8 mouse cellular contexts compared by ENCODE assay signal in genomic region chr10:81496969-81497368, GRCm38 (mm10). TPM values are rescaled to one million over a fixed set of nuclear protein-coding genes. Genes with fewer than 3 reads are reported as not detected.
DNase-seq lines count a peak whose midpoint lies in the region; ATAC-seq and TF ChIP-seq lines count a peak whose summit lies in the region.

No protein-coding gene starts in this region.

- peaks cover 32% of the 10 kb centered on the region for H3K79me2 ChIP-seq in C2C12 (ENCODE audit: control insufficient read depth, insufficient read depth)

- no peak overlapping the region for H3ac ChIP-seq in C2C12 (ENCODE audit: control insufficient read depth, insufficient read length, low read depth)

- H3K27me3 ChIP-seq in C2C12 (ENCODE audit: control insufficient read depth, insufficient read depth, insufficient read length) = no peaks in the 10 kb centered on the region
- H3K27me3 ChIP-seq in forebrain, embryonic 13.5 days = no peaks in the 10 kb centered on the region
- no peaks in the 10 kb centered on the region for H3K27me3 ChIP-seq in liver, embryonic 13.5 days

- ATAC-seq in forebrain, embryonic 13.5 days = 0 out of 2 replicates have a peak, but pooled peaks have one; percentile 1
- no peak for ATAC-seq in liver, embryonic 13.5 days (ENCODE audit: low read depth)

- H3K4me3 ChIP-seq in gastrocnemius, adult 2 months = peak overlapping the region; percentile 91
- H3K4me3 ChIP-seq in C2C12 (ENCODE audit: insufficient read depth, poor library complexity, severe bottlenecking) = peak overlapping the region; percentile 92
- peak overlapping the region; percentile 82 for H3K4me3 ChIP-seq in forebrain, embryonic 13.5 days
- peak overlapping the region; percentile 88 for H3K4me3 ChIP-seq in liver, embryonic 13.5 days (replicated peaks)

- H3K4me1 ChIP-seq in forebrain, embryonic 13.5 days = peaks cover 28% of the 10 kb centered on the region
- peaks cover 61% of the 10 kb centered on the region for H3K4me1 ChIP-seq in liver, embryonic 13.5 days (replicated peaks)

- H3K36me3 ChIP-seq in C2C12 (ENCODE audit: control insufficient read depth, insufficient read depth) = peaks cover 13% of the 10 kb centered on the region
- peaks cover 18% of the 10 kb centered on the region for H3K36me3 ChIP-seq in forebrain, embryonic 13.5 days (ENCODE audit: poor library complexity, severe bottlenecking)
- peaks cover 23% of the 10 kb centered on the region for H3K36me3 ChIP-seq in liver, embryonic 13.5 days

- intact Hi-C loops in gastrocnemius, adult 2 months (cut with DNase I) = loop anchor here (5.0 kb wide), 1 partner anchor 45 kb away; no protein-coding TSS in a partner anchor

- DNase-seq in gastrocnemius, adult 2 months = no peak
- DNase-seq in gastrocnemius, postnatal 10 days = no peak
- no peak for DNase-seq in liver, embryonic 13.5 days
- DNase-seq in left cerebral cortex, adult 18-20 months (ENCODE audit: low spot score in 2 of 2) = no peak
- DNase-seq in layer of hippocampus, adult 9-11 months = no peak
- no peak for DNase-seq in kidney, postnatal 36 days

- WGBS in forebrain, embryonic 13.5 days = 30% methylated on average over 4 of the region's 4 CpGs
- WGBS in liver, embryonic 13.5 days (ENCODE audit: insufficient replicate concordance) = 15% methylated on average over 4 of the region's 4 CpGs

- H3K9me3 ChIP-seq in forebrain, embryonic 13.5 days (replicated peaks) = no peaks in the 10 kb centered on the region
- H3K9me3 ChIP-seq in liver, embryonic 13.5 days (replicated peaks) = no peaks in the 10 kb centered on the region

- H3K27ac ChIP-seq in gastrocnemius, adult 2 months = peak overlapping the region; percentile 95
- peak overlapping the region; percentile 6; the same call in 1 of the 2 replicates for H3K27ac ChIP-seq in forebrain, embryonic 13.5 days
- peak overlapping the region; percentile 73 for H3K27ac ChIP-seq in liver, embryonic 13.5 days

- TF ChIP-seq CTCF in gastrocnemius, adult 2 months (IDR thresholded peaks at IDR 0.05) = no peak
- TF ChIP-seq CTCF in C2C12 (IDR thresholded peaks at IDR 0.05; ENCODE audit: control insufficient read depth, insufficient read depth, insufficient read length) = no peak

- peak overlapping the region; percentile 59 for H3K9ac ChIP-seq in forebrain, embryonic 13.5 days
- H3K9ac ChIP-seq in liver, embryonic 13.5 days = peak overlapping the region; percentile 68

- peak overlapping the region; percentile 57 for H3K4me2 ChIP-seq in forebrain, embryonic 13.5 days
- H3K4me2 ChIP-seq in liver, embryonic 13.5 days = peak overlapping the region; percentile 67

- peaks cover 28% of the 10 kb centered on the region for H3K79me3 ChIP-seq in C2C12 (ENCODE audit: low read depth)

TF ChIP-seq in C2C12, 6 proteins besides CTCF, POLR2A, EP300 and RAD21:
- no peak for TF ChIP-seq MYOG (IDR thresholded peaks at IDR 0.05; ENCODE audit: control insufficient read depth, extremely low read depth, insufficient read length)
- TF ChIP-seq CEBPB (IDR thresholded peaks at IDR 0.05; ENCODE audit: low read depth) = no peak
- no peak for TF ChIP-seq MAX (IDR thresholded peaks at IDR 0.05)
- TF ChIP-seq MYOD1 (IDR thresholded peaks at IDR 0.05; ENCODE audit: control insufficient read depth, insufficient read length, low read depth) = no peak
- TF ChIP-seq FOSL1 (IDR thresholded peaks at IDR 0.05; ENCODE audit: insufficient read depth, low read length, poor library complexity, severe bottlenecking) = no peak
- no peak for TF ChIP-seq USF1 (IDR thresholded peaks at IDR 0.05; ENCODE audit: low read depth)

RNA-seq across cellular contexts. Expression of gene Ncln, which starts 0.8 kb away (rescaled TPM):
- 10 to 100 TPM; 38.3 to 44.8 TPM for total RNA-seq in gastrocnemius, adult 2 months (2021)
- 10 to 100 TPM; 45.9 to 48.2 TPM for total RNA-seq in gastrocnemius, postnatal 10 days (2021)
- polyA plus RNA-seq in C2C12 (2012; fragmentation: generic; extraction: Trizol) = 122 TPM
- polyA plus RNA-seq in forebrain, embryonic 13.5 days (2015; fragmentation: Nextera tagmentation; extraction: Ambion mirVana) = 56.8 and 60.9 TPM in 2 replicates
- polyA plus RNA-seq in liver, embryonic 13.5 days (2015; fragmentation: Nextera tagmentation; extraction: Ambion mirVana) = 41.5 TPM in 2 replicates
- 10 to 100 TPM; 68.1 to 85.1 TPM for total RNA-seq in left cerebral cortex, adult 18-20 months (2021)

RNA-seq across cellular contexts. Expression of gene S1pr4, which starts 3.0 kb away (rescaled TPM):
- total RNA-seq in gastrocnemius, adult 2 months (2021) = 1 to 10 TPM in 1 of 2 experiments, under 1 TPM in 1; 0.97 to 1.2 TPM
- total RNA-seq in gastrocnemius, postnatal 10 days (2021) = under 1 TPM; 0.56 to 0.61 TPM
- 0.02 TPM for polyA plus RNA-seq in C2C12 (2012; fragmentation: generic; extraction: Trizol)
- 0.52 and 0.53 TPM in 2 replicates for polyA plus RNA-seq in forebrain, embryonic 13.5 days (2015; fragmentation: Nextera tagmentation; extraction: Ambion mirVana)
- 2.3 and 2.4 TPM in 2 replicates for polyA plus RNA-seq in liver, embryonic 13.5 days (2015; fragmentation: Nextera tagmentation; extraction: Ambion mirVana)
- under 1 TPM; 0.58 to 0.82 TPM for total RNA-seq in left cerebral cortex, adult 18-20 months (2021)

RNA-seq across cellular contexts. Expression of gene Celf5, which starts 14.5 kb away (rescaled TPM):
- under 1 TPM in 1 of 2 experiments, not detected in 1; 0.17 TPM for total RNA-seq in gastrocnemius, adult 2 months (2021)
- under 1 TPM; 0.38 to 0.99 TPM for total RNA-seq in gastrocnemius, postnatal 10 days (2021)
- 1.0 TPM for polyA plus RNA-seq in C2C12 (2012; fragmentation: generic; extraction: Trizol)
- 48.8 and 57.4 TPM in 2 replicates for polyA plus RNA-seq in forebrain, embryonic 13.5 days (2015; fragmentation: Nextera tagmentation; extraction: Ambion mirVana)
- polyA plus RNA-seq in liver, embryonic 13.5 days (2015; fragmentation: Nextera tagmentation; extraction: Ambion mirVana) = 0.13 and 0.15 TPM in 2 replicates
- total RNA-seq in left cerebral cortex, adult 18-20 months (2021) = 100 to 1,000 TPM; 242 to 259 TPM

RNA-seq across cellular contexts. Expression of gene Gna15, which starts 27.1 kb away (rescaled TPM):
- under 1 TPM; 0.26 to 0.53 TPM for total RNA-seq in gastrocnemius, adult 2 months (2021)
- total RNA-seq in gastrocnemius, postnatal 10 days (2021) = under 1 TPM; 0.47 to 0.77 TPM
- polyA plus RNA-seq in C2C12 (2012; fragmentation: generic; extraction: Trizol) = 0.16 TPM
- polyA plus RNA-seq in forebrain, embryonic 13.5 days (2015; fragmentation: Nextera tagmentation; extraction: Ambion mirVana) = 0.48 and 0.57 TPM in 2 replicates
- 7.2 and 7.5 TPM in 2 replicates for polyA plus RNA-seq in liver, embryonic 13.5 days (2015; fragmentation: Nextera tagmentation; extraction: Ambion mirVana)
- 1 to 10 TPM; 2.6 to 3.5 TPM for total RNA-seq in left cerebral cortex, adult 18-20 months (2021)

RNA-seq across cellular contexts. Expression of gene Nfic, which starts 41.5 kb away (rescaled TPM):
- total RNA-seq in gastrocnemius, adult 2 months (2021) = 100 to 1,000 TPM; 207 to 215 TPM
- total RNA-seq in gastrocnemius, postnatal 10 days (2021) = 100 to 1,000 TPM; 329 to 332 TPM
- polyA plus RNA-seq in C2C12 (2012; fragmentation: generic; extraction: Trizol) = 86.7 TPM
- 18.5 and 25.2 TPM in 2 replicates for polyA plus RNA-seq in forebrain, embryonic 13.5 days (2015; fragmentation: Nextera tagmentation; extraction: Ambion mirVana)
- 9.8 and 9.9 TPM in 2 replicates for polyA plus RNA-seq in liver, embryonic 13.5 days (2015; fragmentation: Nextera tagmentation; extraction: Ambion mirVana)
- total RNA-seq in left cerebral cortex, adult 18-20 months (2021) = 10 to 100 TPM; 84.7 to 91.7 TPM

Comparison
In these comparisons a context has a peak if more than half of its experiments do, and no peak if none do; other contexts are left out.
1. H3K27ac ChIP-seq: peak in every context shown above with its lines; median percentile 95 in gastrocnemius, adult 2 months; 73 in liver, embryonic 13.5 days; 6 in forebrain, embryonic 13.5 days.
2. RNA of gene Celf5, which starts 14.5 kb away (total RNA-seq): 242 to 259 TPM in left cerebral cortex, adult 18-20 months; 0.38 to 0.99 TPM in gastrocnemius, postnatal 10 days and 0.17 TPM in gastrocnemius, adult 2 months; every median in the first group is over 100 times any median in the second.
3. Peak in every context shown above with its lines, with median percentiles within 50 percentile points of each other: H3K4me3 ChIP-seq.